Mouse (Mus musculus) right cerebral cortex, adult 2 months (tissue): Measurements from ENCODE around the gene Espn.

ENCODE experiments used
- DNase-seq, 2 experiments: peaks; one replicate each; pipeline ENCODE4 v3.0.0; 2021 to 2022; ENCODE audit warnings: low spot score in 2 of 2

Gene Espn

GRCm38 (mm10) chr4:152072121-152072601, 80.0 kb downstream of the Espn start, which contains the start of gene Plekhg5:
Plekhg5 (plus strand) TSS chr4:152072498.
- no peak for DNase-seq

DNA sequence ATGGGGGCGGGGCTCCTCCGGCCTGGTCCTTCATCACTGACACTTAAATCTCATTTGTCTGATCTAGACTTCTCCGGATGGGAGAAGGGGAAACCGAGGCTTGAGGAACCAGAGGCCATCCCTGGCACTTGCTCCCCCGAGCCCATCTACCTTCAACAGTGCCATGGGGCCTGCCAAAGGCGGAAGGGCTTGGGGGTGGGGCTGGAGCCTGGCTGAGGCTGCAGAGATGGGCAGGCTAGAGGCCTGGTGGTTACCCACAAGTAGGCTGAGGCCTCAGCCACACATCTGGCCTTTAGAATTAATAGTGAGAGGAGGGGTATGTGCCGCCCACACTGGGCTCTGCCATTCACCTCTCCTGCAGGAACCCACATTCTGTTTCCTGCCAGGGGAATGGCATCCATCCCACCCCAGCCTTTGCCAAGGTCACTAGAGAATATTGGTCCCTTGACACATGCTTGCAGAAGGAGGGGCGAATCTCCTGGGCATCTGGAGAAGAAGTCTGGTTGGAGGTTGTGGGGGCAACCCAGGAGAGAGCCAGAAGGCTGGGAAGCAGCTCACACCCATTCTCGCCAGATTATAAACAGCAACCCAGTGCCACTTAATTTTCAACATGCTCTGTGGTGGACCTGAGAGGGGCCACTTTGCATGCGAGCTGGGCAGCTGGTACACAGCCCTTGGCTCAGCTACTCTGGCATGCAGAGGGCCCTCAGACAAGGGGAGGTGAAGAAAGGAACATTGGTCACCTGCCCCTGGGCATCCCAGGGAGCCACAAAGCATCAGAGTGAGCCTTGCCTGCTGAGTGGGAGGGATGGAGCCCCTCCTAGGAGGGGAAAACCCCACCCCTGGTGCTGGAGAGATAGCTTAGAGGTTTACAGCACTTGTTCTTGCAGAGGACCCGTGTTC, 81.4 kb downstream of the Espn start:
- no peak for DNase-seq
